Mouse (Mus musculus) brain, embryonic 14.5 days (tissue): Measurements from ENCODE around the gene Zmiz1. TPM values are rescaled to one million over a fixed set of nuclear protein-coding genes. Genes with fewer than 3 reads are reported as not detected.
A peak's percentile ranks its signal among the peaks of the same experiment; 100 is the strongest.

Experiments
- DNase-seq: peaks from one replicate; pipeline ENCODE4 v3.0.0-alpha.2; 2011; ENCODE audit warnings: low read depth
- CTCF ChIP-seq: fragments of 200-500 bp; IDR thresholded peaks from 2 replicates; pipeline ENCODE4 v1.5.1; 2012; ENCODE audit warnings: inconsistent platforms, mild to moderate bottlenecking, moderate library complexity, borderline replicate concordance; ENCODE audit not compliant: insufficient read depth, insufficient read length; ENCODE audit errors: extremely low read depth
- POLR2A ChIP-seq: fragments of 200-500 bp; IDR thresholded peaks from 2 replicates; pipeline ENCODE4 v1.6.1; 2012; ENCODE audit warnings: mild to moderate bottlenecking, inconsistent platforms, borderline replicate concordance; ENCODE audit not compliant: poor library complexity, insufficient read depth, insufficient read length, severe bottlenecking; ENCODE audit errors: extremely low read depth
- polyA plus RNA-seq: library from polyadenylated mRNA; depleted of rRNA; stranded (reverse); fragments of >200 nt; gene quantifications from 2 replicates; pipeline ENCODE4 v1.2.3, GENCODE M21; 2012

Gene Zmiz1
- polyA plus RNA-seq, 1 experiment = 141 TPM

DNA sequence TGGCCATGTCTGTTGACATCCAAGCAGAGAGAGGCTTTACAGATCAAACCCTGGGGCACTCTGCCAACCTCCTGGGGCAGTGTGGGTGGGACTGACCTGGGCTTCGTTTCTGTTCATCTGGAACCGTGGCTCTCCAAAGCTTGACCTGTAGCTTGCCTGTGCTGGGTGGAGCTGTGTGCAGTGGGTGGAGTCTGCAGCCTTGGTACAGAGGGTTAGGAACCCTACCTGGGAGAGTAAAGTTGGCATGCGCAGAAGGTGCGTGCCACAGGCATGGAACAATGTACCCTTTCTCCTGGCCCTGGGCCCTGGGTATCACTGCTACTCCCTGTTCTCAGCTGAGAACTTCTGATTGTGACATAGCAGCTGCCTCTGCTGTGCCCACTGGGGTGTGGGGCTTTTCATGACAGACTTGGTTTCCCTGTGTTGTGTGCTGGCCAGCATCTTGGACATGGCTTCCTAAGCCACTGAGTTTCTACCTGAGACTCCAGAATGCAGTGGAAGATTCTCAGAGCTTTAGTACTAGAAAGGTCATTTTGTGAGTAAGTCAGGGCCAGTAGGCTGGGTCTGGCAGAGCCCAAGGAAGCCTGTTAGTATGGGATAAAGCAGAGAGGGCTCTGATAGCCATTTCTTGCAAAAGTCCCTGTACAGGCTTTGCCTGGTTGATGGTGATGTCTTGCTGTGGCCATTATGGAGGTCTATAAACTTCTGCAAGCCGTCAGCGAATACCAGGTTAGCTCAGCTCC is 30.5 kb downstream of the Zmiz1 start:
- DNase-seq = no peak

DNA sequence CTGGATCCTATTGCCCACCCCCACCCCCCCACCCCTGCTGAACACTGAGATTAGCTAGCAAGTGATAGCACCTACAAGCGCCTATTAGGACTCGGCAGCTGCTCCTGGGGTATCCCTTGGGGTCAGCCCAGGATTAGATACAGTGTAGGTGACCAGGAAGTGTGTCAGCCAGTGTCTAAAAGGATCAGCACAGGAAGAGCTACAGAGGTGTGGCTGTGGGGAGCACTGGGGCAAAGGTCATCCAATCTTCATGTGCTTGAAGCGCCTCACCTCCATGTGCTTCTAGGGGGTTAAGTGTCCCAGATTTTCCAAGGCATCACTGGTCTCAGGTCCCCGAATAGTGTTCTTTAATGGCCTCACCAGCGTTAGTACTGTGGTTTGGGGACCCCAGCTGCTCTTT is 33.0 kb downstream of the Zmiz1 start:
- DNase-seq = no peak

More for the DNA sequence above, 30.5 kb downstream of the Zmiz1 start:
- no peak for TF ChIP-seq CTCF
- TF ChIP-seq POLR2A = no peak

DNA sequence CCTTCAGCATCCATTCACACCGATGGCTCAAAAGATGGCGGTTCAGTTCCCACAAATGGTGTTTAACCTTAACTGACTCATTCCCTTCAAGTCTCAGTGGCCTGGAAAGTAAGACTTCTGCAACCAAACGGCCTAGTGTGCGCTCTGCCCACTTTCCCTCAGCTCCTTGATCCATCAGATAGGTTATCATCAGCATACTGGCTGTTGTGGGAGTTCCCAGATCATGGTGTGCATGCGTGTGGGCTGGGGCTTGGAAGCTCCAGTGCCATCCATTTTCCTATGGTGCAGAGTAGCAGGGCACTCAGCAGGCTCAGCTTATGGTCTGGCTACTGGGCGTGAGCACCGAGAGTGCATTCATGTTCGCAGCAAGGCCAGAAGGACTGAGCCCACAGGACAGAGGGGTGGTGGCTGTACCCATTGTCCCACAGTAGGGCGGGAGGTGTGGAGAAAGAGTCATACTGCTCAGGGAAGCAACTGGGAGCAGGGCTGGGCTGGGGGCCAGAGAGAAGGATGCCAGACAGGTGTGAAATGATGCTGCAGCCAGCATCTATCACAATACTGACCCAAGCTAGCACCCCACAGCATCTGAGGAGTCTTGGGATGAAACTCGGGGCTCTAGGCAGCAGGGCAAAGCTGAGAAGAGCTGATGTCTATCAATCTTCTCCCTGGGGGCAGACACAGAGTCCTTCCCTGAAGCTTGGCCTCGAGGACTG is 33.7 kb downstream of the Zmiz1 start:
- TF ChIP-seq POLR2A = no peak
- no peak for TF ChIP-seq CTCF
- no peak for DNase-seq

More for the DNA sequence above, 33.0 kb downstream of the Zmiz1 start:
- TF ChIP-seq CTCF = no peak
- no peak for TF ChIP-seq POLR2A

DNA sequence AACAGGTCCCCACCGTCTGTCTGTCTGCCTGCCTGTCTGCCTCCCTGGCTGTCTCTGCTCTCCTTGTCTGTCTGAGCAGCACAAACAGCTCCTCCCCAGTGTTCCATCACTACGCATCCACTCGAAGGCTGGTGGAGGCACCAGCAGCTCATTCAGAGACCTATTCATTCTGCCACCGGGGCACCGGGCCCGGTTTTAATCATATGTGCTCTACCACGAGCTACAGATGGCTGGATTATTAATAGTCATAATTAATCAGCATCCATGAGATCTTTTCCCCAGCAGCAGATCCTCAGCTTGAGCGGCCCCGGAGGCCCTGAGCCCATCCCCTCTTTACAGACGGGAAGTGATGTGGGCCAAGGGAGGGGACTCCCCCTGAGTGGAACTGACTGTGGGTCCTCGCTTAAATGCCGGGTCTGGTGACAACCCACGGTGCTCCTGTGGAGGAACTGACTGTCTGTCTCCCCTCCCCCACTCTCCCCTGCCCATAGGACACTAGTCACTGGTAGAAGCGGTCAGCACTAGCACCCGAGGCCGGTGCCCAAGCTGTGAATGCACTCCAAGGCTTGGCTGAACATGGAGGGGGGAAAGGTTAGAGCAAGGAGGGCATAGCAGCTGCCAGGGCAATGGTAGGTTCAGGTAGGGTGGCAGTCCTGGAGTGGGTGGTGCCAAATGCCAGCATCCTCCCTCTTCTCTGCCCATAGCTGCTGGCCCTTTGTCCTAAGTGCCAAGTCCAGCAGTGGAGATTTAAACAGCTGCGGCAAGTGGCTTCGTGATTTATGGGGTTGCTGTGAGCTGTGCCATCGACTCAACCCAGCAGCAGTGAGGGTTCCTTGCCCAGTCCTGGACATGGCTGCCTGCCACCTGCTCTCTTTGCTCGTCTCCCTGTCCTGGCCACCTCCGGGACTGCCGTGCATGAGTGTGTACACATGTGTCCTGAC is 34.6 kb downstream of the Zmiz1 start:
- peak; percentile 84 for DNase-seq
- TF ChIP-seq CTCF (no peak), POLR2A (no peak)

DNA sequence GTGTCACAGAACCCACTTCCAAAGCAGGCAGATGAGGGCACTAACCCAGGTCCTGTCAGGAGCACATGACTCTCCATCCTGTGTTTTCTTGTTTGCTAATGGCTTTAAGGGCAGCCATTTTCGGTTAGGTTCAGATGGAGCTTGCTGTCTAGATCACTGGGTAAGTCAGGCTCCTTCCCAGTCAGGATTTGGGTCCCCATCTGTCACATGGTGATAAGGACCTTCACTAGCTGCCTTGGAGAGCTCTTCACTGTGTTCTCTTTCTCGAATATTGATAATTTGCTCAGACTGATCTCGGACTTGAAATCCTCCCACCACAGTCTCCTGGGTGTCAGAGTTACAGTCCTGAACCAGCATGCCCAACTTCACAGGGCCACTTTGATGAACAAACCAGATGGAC is 35.8 kb downstream of the Zmiz1 start:
- TF ChIP-seq POLR2A = no peak
- no peak for TF ChIP-seq CTCF
- DNase-seq = no peak

DNA sequence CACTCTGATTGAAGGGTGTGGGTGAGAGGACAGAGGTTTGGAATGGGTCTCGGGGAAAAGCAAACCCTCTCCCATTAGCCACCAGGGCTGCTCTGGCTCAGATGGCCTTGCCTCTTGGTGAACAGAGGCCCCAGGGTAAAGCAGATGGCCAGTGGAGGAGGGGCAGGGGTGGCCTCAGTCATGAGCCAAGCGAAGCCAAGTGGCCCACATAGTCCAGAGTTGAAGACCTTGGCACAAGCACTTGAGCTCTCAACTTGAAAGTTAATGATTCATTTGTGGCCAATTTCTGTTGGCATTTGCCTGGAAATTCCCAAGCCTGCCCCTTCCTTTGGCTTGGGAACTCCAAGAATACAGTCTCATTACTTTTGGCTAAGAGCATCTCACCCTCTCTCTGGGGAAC is 37.1 kb downstream of the Zmiz1 start:
- no peak for DNase-seq
- TF ChIP-seq POLR2A = no peak
- TF ChIP-seq CTCF = no peak

DNA sequence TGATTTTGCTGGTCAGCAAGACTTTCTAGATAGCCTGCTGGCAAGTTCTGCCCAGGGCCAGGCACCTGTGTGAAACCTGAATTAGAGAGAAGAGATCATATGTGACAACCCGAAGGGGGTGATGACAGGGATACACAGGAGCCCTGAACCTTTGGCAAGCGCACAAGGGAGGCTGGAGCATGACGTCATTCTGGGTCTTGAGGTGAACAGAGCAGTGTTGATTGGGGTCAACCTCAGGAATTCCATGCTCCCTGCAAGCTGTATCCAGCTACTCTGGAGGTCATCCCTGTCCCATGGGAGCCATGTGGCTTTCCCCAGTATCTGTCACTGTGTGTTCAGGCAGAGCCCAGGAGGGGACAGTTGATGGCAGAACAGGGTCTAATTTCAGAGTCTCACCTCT is 38.0 kb downstream of the Zmiz1 start:
- DNase-seq = no peak
- TF ChIP-seq POLR2A (no peak), CTCF (no peak)

DNA sequence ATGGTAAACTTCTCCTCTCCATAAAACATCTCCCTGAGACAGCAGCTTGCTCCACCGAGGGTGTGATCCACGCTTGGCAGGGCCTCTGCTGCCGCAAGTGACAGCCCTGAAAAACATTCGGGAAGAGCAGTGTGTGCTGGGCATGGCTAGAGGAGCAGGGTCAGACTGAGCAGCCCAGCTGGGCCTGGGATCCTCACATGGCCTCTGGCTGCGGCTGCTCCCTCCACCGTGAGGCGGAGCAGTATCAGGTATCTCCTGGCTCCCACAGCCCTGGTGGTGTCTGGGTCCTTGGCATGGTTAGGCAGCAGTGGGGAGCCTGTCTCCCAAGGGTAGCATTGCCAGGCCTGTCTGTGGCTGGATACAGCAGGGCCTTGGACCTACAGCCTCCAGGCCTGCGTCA is 38.6 kb downstream of the Zmiz1 start:
- TF ChIP-seq POLR2A = no peak
- no peak for TF ChIP-seq CTCF
- DNase-seq = peak; percentile 72

DNA sequence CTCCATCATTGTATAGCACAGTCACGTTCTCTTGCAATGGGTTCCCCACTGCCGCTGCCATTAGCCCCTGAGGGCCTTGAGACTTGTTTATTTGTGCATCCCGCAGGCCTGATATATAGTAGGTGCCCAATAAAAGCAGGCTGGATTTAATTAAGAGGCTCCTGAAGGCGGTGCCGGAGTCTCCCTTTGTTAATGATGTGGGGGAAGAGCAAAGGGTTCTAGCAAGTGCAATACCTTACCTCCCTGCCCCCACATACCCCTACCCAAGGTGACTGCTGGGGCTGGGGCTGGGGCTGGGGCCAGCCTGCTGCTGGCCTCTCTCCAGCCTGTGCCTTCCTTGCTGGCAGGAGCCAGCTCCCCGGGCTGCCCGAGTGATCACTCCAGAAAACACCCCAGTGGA is 39.4 kb downstream of the Zmiz1 start:
- peak; percentile 70 for DNase-seq
- no peak for TF ChIP-seq POLR2A
- TF ChIP-seq CTCF = no peak

DNA sequence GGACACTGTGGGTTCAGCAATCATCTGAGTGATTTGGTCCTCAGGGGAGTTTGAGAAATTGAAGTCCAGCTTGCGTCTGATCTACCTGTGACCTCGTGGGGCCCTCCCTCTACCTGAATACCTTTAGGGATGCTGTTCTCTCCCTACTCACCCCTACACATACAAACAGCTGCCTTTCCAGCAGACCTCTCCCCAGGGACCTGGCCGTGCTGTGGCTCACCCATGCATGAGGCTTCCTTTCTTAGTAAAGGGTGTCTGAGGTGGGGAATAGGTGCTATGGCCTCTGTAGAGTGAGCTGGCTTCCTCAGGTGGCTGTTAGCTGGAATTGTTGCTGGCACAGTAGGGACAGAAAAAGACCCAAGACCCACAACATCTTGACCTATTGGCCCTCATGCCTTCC is 40.5 kb downstream of the Zmiz1 start:
- TF ChIP-seq POLR2A (no peak), CTCF (no peak)

DNA sequence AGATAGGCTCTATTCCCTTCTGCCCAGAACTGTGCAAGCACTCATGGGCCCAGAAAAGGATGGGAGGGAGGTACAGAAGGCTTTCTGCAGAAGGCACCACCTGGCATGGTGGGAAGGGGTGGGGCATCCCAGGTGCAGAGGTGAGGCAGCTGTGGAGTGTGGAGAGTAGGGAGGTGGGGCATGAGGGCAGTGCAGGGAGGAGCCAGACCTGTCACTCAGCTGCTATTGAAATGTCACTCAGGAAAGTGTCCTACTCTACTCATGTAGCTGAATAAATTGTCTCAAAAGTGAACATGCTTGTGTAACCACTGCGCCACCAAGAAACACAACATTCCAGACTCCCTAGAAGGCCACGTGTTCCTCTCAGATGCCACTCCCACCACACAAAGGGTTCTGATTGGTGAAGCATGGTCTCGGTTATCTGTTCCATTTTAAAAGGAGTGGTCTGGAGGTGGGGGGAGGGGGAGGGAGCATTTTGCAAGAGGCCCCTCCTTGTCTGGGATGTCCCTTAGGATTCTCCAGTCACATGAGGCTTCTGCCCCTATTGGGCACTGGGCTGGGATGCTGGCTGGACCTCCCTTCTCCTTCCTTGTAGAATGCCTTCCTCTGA is 41.6 kb downstream of the Zmiz1 start:
- TF ChIP-seq POLR2A = no peak
- TF ChIP-seq CTCF = no peak
- no peak for DNase-seq

More for the DNA sequence above, 40.5 kb downstream of the Zmiz1 start:
- no peak for DNase-seq

DNA sequence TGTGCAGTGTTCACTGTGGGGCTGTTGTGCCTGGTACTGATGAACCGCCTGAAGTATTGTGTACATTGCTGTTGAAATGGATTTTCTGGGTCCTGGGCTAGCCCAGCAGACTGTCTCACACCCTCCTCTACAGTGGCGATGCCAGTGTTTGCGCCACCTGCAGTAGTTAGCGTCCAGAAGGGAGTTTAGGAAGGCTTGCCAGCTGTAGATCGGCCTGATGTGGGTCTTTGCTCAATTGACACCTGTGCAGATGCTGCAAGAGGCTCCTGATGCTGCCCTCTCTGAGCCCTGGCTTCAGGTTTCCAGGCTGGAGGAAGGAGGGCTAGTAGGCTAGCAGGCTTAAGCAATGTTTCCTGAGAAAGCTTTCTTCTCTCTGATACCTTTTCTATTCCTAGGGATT is 42.5 kb downstream of the Zmiz1 start:
- TF ChIP-seq CTCF (no peak), POLR2A (no peak)
- DNase-seq = no peak
